Mouse (Mus musculus): ENCODE measurements around the gene Flnb.
A peak's percentile ranks its signal among the peaks of the same experiment; 100 is the strongest.

The Flnb gene

DNA sequence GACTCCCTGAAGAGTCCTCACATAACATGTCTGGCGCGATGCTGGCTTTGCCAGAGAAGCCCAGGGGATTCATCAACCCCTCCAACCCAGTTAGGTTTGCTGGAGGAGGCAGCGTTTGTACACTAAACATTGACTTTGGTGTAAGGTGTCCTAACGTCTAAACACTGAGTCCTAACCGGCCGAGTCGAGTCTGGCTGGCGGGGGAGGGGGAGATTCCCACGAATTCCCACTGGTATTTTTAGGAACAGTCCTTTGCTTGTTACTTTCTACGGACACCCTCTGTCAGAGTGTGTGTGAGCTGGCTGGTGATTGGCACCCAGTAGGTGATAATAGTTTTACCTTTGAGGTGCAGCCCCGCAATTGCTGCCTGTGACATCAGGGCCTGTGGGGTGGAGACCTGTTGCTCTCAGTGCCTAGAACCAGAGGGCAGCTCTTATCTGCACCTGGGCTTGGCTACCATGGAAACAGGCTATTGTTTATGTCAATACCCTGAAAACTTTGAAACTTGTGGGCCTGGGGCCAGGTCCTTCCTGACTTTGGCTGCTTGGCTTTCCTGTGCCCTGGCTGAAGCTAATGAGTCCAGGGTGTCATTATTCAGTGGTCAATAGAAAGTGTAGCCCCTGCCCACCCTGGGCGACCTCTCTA, 135.0 kb downstream of the Flnb start:
- peak; percentile 83 for DNase-seq

DNA sequence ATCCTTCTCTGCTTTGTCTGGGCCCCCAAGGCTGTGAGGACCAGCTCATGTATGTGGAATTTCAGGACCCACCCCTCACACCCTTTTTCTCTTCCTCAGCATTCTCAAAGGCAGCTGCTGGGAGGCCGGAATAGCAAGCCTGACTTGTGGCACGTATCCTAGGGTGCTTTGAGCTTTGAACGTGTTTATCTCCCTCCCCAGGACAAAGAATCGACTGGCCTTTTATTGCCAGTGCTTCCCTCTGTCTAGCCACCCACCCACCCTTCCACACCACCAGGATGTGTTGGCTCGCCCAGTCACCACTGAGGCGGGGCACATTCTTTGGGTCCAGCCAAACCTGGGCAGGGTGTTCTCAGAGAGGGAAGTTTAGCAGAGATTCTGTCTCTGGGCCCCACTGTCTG, 136.3 kb downstream of the Flnb start:
- peak; percentile 27 for DNase-seq

DNA sequence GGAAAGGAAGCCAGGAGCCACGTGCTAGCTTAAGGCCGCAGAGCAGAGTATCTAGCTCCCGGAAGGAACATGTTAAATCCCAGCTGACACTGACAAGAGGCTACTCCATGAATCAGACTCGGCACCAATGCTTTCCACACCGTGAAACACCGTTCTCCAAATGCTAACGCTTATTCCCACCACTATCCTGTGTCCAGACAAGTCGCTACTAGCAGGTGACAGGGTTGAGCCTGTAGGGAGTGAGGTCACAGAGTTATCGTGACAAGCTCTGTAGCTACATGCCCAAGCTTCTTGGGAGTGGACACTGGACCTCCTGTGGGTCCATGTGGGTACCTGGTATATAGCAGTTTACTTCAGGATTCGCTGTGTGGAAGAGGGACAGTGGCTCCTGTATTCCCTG, 138.7 kb downstream of the Flnb start:
- no peak for DNase-seq

DNA sequence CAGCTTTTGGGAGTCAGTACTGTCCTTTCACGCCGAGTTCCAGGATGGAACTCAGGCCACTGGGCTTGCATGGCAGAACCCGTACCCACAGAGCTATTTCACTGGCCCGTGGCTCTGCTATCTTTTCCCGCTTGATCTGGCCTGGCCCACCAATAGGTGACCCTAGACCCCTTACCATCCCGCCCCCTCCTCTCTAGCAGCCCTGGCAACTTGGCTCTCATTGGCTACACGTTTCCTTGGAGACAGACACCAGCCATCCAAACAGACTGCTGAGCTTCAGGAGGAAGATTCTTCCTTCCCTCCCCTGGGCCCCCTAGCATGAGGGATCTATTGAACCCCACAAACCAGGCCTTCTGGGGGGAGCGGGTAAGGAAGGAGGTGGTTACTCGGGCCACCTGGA, 139.3 kb downstream of the Flnb start, which contains the start of gene Gm45521:
Gene Gm45521 (plus strand): TSS at position 240 of the 400 bp plus-strand sequence.
- no peak for DNase-seq

DNA sequence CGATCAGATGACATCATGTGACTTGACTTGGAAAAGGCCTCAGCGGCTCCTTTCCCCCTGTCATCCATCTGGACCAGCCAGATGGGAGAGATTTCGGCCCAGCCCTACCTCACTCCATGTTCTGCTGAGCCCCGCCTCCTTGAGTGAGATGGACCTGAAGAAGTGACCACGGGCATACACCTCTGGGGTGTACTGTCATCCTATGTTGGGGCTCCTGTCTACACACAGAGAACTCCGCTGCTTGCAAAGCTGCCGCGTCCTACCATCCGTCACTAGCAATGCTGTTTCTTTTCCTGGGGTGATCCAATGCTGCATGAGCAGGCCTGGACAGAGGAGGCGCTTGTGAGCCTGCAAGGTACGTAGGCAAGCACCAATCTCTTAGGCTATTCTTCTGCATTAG, 142.9 kb downstream of the Flnb start:
- DNase-seq, result peak; percentile 30

DNA sequence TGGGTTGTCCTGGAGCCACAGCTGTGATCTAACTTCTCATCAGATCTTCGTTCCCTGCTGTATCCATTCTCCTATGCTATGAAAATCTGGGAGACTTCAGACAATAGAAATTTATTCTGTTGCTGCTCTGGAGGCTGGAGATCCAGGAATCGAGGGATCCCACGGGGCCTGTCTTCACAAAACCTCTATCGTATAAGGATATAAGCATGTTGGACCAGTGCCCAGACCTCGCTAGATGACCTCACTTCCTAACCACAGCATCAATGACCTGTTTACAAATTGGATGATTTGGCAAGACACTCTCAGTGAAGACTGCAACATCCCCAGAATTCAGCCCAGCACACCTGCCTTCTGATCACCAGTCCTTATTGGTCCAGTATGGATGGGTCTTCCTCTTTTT, 144.0 kb downstream of the Flnb start:
- no peak for DNase-seq

DNA sequence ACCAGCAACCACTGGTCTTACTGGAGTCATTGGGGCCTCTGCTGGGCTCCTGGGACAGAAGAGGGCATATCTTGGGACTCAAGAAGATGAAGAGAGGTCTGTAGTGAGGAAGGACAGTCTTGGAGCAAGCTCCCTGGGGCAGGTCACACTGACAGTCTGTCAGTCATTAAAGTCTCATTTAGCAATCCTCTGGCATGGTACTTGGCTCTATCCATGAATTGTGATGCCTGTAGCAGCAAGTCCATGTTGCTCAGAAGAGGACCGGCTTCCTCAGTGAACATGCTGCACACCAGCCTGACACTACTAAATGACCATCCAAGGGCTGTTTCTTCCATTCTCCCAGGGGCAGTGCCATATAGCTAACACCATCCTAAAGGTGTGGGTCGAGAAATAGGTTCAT, 144.9 kb downstream of the Flnb start:
- no peak for DNase-seq

DNA sequence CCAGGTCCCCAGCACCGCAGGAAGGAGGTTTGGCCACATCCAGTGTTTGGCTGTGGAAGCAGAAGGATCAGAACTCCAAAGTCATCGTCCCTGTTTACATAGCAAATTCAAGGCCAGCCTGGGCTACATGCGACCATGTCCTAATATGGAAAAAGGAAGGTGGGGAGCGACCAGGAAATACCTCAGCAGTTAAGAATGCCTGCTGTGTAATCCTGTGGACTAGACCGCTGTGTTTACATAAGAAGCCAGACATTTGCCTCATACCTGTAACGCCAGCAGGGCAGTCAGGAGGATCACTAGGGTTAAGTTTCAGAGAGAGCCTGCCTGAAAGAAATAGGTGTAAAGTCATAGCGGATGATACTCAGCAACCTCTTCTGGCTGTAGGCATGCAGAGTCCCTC, 145.4 kb downstream of the Flnb start:
- no peak for DNase-seq

DNA sequence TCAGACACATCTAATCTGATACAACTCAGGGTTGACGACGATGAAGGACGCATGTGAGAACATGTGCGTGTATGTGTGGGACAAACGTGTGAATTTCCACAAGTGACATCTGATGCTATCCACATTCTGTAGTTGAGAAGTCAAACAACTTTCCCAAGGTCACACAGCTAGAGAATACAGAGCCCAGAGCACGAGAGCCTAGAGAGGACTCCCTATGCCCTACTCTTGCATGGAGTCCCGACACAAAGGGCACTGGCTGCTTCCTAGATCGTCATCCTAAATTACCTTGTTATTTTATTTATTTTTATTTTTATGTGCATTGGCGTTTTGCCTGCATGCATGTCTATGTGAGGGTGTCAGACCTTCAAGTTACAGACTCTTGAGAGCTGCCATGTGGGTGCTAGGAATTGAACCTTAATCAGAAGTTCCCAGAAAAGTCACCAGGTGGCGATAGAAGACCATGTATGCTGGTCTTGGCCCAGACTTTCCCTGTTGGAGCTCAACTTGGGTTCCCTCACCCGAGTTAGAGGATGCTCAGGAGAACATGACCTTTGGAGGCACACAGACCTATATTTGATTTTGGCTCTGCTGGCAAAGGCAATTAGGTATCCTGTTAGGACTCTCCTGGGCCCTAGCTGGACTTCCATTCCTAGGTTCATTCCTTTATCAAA, 146.6 kb downstream of the Flnb start:
- peak; percentile 89 for DNase-seq

DNA sequence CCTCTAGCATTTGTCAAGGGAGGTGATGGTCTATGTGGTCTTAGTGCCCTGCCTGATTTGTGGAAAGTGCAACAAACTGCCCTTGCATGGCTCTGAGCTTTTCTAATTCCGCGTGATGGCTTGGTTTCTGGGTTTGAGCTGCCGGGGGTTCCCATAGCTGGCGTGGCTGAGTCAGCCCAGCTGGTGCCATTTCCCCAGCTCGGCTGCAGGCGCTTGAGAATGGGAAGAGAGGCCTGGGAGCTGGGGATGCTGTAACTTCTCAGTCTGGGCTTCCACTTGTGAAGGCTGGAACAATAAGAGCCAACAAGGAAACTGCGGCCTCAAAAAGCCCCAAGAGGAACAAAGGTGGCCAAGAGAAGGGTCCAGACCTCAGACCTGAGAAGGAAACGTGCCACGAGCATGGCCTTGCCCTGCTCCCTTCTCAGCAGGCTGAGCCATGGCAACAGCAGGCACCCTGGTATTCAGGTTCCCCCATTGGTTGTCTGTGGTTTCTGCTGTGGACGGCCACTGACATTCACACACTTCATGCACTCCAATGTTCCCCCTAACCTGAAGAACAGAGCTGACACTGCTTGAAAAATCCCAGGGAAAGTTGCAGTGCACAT, 154.2 kb downstream of the Flnb start:
- DNase-seq, result peak; percentile 9

DNA sequence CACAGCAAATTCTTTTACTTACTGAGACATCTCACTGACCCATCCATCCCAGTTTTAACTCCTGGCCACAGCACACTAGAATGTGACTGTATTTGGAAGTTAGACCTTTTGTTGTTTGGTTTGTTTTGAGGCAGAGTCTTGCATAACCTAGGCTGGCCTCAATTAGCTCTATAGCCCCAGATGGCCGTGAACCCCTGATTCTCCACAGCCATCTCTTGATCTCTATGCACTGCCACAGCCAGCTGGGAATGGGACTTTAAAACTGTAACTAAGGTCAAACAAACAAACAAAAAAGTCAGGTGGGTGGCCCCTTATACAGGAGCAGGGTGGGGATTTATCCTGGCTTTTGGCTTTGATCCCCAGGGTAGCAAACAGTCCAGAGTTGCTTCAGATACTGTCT, 156.9 kb downstream of the Flnb start:
- DNase-seq, result no peak

DNA sequence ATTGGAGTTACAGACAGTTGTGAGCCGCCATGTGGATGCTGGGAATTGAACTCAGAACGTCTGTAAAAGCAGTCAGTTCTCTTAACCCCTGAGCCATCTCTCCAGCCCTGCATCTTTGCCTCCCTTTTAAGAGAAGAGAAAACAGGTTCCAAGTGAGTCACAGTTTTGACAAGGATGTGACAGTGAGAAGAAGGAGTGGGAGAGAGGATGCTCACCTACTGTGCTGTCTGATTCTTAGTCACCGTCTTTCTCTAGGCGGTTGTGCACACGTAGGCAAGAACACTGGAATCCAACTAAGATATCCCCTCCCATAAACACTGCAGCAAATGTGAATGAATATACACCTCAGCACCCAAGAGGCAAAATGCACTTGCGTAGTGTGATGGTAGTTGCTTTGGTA, 157.4 kb downstream of the Flnb start:
- DNase-seq, result no peak

DNA sequence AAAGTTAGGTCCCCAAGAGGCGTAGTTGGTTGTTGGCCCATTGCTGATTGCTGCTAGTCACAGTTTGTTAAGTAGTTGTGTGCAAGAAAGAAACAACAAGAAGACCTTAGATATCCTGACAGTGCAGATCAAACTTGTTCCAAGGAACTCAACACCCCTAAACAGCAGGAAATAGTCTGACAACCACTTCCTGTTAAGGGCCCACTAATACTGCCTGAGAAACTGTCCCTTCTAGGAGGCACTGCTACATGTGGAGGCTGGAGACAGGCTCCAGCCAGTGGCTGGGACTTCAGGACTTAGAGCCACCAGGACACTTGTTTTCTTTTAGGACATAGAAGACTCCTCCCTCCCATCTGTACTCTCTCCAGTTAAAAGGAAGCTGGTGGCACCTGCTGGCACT, 159.7 kb downstream of the Flnb start:
- no peak for DNase-seq

DNA sequence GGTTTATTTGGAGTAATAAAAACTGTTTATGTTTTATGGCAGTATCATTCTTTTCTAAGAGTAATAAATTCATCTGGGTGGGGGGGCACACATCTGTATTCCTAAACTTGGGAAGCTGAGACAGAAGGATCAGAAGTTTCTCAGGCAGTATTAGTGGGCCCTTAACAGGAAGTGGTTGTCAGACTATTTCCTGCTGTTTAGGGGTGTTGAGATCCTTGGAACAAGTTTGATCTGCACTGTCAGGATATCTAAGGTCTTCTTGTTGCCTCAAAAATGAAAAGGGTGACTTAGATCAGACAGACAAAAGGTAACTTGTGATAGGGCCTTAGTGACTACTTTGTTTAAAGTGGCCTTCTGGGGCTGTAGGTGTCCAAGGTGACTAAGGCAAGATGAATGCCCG, 160.4 kb downstream of the Flnb start:
- no peak for DNase-seq

DNA sequence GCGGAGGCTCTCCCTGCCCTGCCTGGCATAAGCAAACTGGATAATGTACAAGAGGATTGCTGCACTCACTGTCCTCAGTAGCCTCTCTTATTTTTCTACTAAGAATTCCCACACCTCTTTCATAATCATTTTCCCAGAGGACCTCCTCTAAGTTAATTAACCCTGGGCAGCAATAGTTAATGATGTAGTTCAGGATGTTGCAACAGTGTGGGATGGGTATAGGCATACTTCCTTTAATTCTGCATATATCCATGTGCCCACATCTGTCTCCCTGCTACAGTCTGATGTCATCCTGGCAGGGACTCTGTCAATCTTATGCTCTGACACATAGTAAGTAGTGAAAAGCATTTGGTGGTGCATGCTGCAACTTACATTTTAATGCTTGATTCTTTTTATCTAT, 163.5 kb downstream of the Flnb start:
- no peak for DNase-seq

DNA sequence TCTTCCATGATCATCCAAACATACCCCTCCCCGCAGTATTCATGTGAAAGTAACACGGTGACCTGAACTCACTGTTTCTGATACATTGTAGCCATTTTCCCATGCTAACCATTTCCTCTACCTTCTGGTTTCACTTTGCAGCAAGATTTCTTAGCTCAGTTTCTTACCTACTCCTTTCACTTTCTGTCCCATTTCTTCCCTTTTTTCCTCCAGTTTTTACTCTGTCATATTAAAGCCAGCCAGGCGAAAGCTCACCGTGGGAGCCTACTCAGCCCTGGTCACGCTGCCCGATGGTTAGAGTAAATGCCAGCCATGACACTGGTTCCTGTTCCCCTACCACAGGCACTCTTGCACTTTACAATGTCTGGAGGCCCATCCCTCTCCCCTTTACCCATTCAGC, 169.2 kb downstream of the Flnb start:
- no peak for DNase-seq

DNA sequence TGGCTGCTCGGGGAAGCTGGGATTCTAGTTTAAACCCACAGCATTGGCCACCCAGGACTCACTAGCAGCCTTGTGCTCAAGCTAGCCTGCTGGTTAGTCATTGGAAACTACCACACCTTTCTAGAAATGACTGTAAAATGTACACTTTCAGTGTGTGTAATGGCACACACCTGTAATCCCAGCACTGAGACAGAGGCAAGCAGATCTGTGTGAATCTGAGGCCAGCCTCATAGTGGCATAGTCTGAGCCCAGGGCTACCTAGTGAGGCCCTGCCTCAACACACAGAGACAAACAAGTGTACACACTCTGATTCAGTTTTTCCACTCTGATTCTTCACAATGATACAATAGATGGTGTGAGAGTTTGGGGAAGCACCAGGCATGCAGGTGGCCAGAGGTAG, 171.6 kb downstream of the Flnb start:
- no peak for DNase-seq

DNA sequence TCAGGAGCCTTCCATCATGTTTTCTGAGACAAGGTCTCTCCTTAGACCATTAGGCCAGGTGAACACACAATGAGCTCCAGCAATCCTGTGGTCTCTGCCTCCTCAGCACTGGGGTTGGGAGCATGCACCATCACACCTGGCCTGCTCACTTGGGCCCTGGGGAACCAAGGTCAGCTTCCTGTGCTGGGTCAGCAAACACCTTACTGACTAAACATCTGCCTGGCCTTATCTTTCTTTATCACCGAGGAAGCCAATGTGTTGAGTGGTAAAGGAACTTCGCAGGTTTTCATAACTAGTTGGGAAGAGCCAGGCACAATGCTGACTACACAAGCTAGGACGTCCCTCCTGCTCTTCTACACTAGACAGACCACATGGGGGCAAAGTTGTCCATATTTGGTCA, 172.2 kb downstream of the Flnb start:
- no peak for DNase-seq

DNA sequence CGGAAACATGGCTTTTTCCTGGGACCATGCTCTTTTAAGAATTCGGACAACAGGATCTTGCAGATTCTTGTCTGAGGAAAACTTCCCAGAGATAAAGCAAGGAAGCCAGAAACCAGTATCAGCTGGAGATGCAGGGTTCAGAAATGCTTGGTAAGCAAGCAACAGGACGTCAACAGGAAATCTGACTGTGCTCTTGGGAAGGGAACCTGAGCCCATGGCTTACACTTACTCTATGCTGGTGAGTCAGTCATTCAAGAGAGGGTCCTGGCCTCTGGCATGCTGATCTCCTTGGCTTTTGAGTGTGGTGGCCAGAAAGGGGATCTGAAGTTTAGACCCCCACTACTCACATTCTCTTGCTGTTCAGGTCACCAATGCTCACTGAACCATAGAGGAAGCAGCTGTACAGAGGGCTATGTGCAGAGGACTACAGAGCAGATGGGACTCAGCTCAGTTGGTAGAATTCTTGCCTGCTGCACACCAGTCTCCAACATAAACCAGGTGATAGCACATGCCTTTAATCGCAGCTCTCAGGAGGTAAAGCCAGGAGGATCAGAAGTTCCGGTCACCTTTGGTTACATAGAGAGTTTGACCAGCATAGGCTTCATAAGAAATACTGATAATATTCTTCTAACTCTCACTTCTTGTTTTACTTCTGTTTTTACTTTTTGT, 173.5 kb downstream of the Flnb start:
- no peak for DNase-seq

DNA sequence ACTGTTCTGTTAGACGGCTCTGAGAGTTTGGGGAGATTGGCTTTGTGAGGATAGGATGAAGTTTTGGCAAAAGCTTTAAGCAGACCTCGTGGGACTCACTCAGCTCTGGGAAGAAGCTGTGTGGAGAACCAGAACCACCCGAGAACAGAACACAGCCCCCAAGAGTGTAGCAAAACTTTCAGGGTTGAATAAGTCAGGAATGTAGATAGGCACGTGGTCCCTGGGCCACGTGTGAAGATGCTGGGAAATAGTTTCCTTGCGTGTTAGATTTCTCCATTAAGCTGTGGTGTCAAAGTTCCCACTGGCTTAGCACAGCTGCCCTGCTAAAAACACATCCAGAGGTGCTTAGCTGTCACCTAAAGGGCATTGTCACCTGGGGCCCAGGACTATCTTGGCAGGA, 174.4 kb downstream of the Flnb start:
- no peak for DNase-seq

DNA sequence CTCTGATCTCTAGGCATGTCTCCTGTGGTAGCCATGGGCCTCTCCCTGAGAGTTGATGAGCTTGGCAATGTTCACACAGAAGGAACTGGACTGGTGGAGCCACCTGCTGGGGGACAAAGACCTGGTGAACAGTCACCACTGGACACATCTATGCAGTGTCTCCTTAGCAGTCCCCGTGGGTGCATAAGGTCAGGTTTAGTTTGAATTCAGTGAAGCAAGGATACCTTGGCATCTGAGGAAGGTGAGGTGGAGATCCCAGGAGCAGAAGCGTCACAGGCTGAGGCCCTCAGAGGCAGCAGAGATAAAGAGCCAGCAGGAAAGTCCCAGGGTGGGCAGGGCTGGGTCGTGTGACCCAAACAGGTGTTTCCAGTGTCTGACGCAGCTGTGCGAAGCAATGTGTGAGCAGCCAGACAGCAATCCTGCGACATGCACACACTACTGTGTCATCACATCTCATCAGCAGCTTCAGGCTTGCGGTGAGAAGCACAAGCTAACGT, 176.6 kb downstream of the Flnb start, which contains the start of gene Dnase1l3:
Gene Dnase1l3 (minus strand): TSS at position 303 of the 497 bp plus-strand sequence.
- DNase-seq, result peak; percentile 72

DNA sequence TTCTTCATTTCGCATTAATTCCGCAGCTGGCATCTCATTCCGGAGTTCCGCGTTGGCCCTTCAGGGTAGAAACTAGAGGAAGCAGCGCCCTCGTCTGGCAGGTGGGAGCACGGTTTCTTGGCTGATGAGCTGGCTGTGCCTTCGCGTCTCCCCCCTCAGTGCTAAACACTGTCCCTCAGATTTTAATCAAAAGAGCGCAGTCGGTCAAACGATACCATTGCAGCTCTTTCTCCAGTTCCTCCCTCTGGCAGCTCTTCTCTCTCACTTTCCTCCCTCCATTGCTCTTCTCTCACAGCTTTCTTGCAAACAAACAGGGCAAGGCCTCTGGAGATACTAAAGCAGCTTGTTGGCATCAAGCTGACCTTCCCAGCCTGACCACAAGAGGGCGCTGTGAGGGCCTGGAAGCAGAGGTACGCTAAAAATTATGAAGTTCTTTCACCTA, 179.5 kb downstream of the Flnb start:
- DNase-seq, result peak; percentile 95

DNA sequence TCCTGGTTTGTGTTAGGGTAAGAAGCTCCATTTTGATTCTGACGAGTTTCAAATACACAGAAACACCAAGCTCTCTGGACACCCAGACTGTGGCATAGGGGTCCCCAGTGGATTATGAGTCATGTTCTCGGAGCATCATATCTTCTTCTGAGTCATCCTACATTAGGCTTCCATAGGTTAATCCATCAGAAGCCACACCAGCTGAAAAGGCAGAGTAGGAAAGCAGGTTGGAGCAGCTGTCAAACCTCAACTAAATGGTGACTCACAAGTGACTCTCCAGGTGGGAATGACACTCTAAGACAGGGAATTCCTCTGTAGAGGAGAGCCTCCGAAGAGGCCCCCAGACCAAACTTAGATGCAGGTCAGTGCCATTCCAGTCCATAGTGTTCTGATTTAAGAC, 181.3 kb downstream of the Flnb start:
- no peak for DNase-seq

DNA sequence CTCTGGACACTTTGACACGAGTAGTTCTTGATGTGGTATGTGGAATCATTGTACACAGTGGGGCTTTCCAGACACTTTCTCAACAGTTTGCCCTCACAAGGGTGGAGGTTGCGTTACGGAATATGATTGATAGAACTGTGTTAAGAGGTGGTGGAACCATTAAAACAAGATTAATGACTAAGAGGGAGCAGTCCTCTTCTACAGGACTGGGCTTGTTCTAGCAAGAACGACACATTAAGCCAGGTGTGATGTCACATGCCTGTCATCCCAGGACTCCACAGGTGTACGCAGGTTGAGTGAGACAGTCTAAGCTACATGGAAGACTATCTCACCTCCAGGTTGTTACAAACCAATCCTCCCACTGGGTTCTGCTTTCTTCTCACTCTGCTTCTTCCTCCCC, 181.7 kb downstream of the Flnb start:
- no peak for DNase-seq
